ENCODE assay signal across 8 mouse cellular contexts in genomic region chr19:42380321-42380980, GRCm38 (mm10). TPM values are rescaled to one million over a fixed set of nuclear protein-coding genes. Genes with fewer than 3 reads are reported as not detected.
DNase-seq lines count a peak whose midpoint lies in the region; ATAC-seq and TF ChIP-seq lines count a peak whose summit lies in the region.

No protein-coding gene starts in this region.

- no peaks in the 10 kb centered on the region for H3K4me1 ChIP-seq in liver, postnatal 0 days (ENCODE audit: insufficient read depth)
- peaks cover 14% of the 10 kb centered on the region for H3K4me1 ChIP-seq in forebrain, embryonic 14.5 days (ENCODE audit: control insufficient read depth, insufficient read depth, low read length)

- DNase-seq in liver = peak; percentile 11
- DNase-seq in liver, postnatal 0 days = no peak
- peak; percentile 73 for DNase-seq in forebrain, embryonic 14.5 days (ENCODE audit: low spot score)
- DNase-seq in left cerebral cortex, postnatal 4 days = peak; percentile 42
- DNase-seq in retina, postnatal 1 day = peak; percentile 75
- DNase-seq in layer of hippocampus, adult 8-10 months (ENCODE audit: low spot score in 2 of 2) = no peak
- no peak for DNase-seq in thymus, postnatal 4 days
- no peak for DNase-seq in lung, postnatal 36 days

- WGBS in liver, postnatal 0 days (ENCODE audit: insufficient replicate concordance) = 3% methylated on average over 25 of the region's 26 CpGs
- WGBS in forebrain, embryonic 14.5 days = 1% methylated on average over 26 of the region's 26 CpGs

- ATAC-seq in liver, postnatal 0 days = no peak
- peak; percentile 73 for ATAC-seq in forebrain, embryonic 14.5 days

- no peak for TF ChIP-seq EP300 in liver, postnatal 0 days (IDR thresholded peaks at IDR 0.05; ENCODE audit: low read depth)

- H3K36me3 ChIP-seq in liver, postnatal 0 days (replicated peaks; ENCODE audit: insufficient read depth, low read length) = no peaks in the 10 kb centered on the region
- no peaks in the 10 kb centered on the region for H3K36me3 ChIP-seq in forebrain, embryonic 14.5 days (ENCODE audit: control insufficient read depth, insufficient read depth, low read length)

- H3K27ac ChIP-seq in liver, postnatal 0 days (ENCODE audit: low read depth) = no peak overlapping the region
- peak overlapping the region; percentile 62; the same call in 1 of the 2 replicates for H3K27ac ChIP-seq in forebrain, embryonic 14.5 days (ENCODE audit: low read depth, low read length)

- no peak overlapping the region for H3K9ac ChIP-seq in liver, postnatal 0 days (replicated peaks)
- H3K9ac ChIP-seq in forebrain, embryonic 14.5 days (ENCODE audit: low read length) = peak overlapping the region; percentile 57

- intact Hi-C loops in left cerebral cortex, postnatal 4 days (cut with DNase I) = no loop called here

- peaks cover 29% of the 10 kb centered on the region for H3K27me3 ChIP-seq in liver, postnatal 0 days (ENCODE audit: insufficient read depth, low read length)
- H3K27me3 ChIP-seq in forebrain, embryonic 14.5 days (replicated peaks; ENCODE audit: control insufficient read depth, insufficient read depth, low read length) = no peaks in the 10 kb centered on the region

- H3K4me3 ChIP-seq in liver, postnatal 0 days (ENCODE audit: low read depth, low read length) = no peak overlapping the region
- peak overlapping the region; percentile 21 for H3K4me3 ChIP-seq in forebrain, embryonic 14.5 days (ENCODE audit: low read depth, low read length)

- TF ChIP-seq CTCF in liver, postnatal 0 days (IDR thresholded peaks at IDR 0.05; ENCODE audit: low read depth) = no peak

- no peaks in the 10 kb centered on the region for H3K9me3 ChIP-seq in liver, postnatal 0 days (ENCODE audit: low read length)
- H3K9me3 ChIP-seq in forebrain, embryonic 14.5 days (replicated peaks; ENCODE audit: control insufficient read depth, low read length) = no peaks in the 10 kb centered on the region

- H3K4me2 ChIP-seq in liver, postnatal 0 days (ENCODE audit: low read depth, low read length) = no peak overlapping the region
- H3K4me2 ChIP-seq in forebrain, embryonic 14.5 days (ENCODE audit: low read length) = peak overlapping the region; percentile 57

RNA-seq across cellular contexts. Expression of gene Crtac1, which starts 51.1 kb away (rescaled TPM):
- 0.11 and 0.21 TPM in 2 replicates for polyA plus RNA-seq in liver, postnatal 0 days (2015; fragmentation: Nextera tagmentation; extraction: Ambion mirVana)
- polyA plus RNA-seq in forebrain, embryonic 14.5 days (2014; fragmentation: Nextera tagmentation; extraction: Ambion mirVana) = 17.3 and 17.6 TPM in 2 replicates
- total RNA-seq in left cerebral cortex, postnatal 4 days (2021) = 10 to 100 TPM; 40.9 to 53.3 TPM
- total RNA-seq in layer of hippocampus, adult 8-10 months (2022) = 100 to 1,000 TPM in 2 of 4 experiments, 10 to 100 TPM in 2; 91.6 to 120 (median 101) TPM

Comparison
In these comparisons a context has a peak if more than half of its experiments do, and no peak if none do; other contexts are left out.
1. DNase-seq: peak in liver (single experiment), forebrain, embryonic 14.5 days (single experiment), left cerebral cortex, postnatal 4 days (single experiment) and retina, postnatal 1 day (single experiment); none in liver, postnatal 0 days (single experiment), layer of hippocampus, adult 8-10 months (0 of 2), thymus, postnatal 4 days (single experiment) and lung, postnatal 36 days (single experiment).